Mouse (Mus musculus) limb, embryonic 10.5 days (tissue): ENCODE data around the gene Mn1. TPM values are rescaled to one million over a fixed set of nuclear protein-coding genes. Genes with fewer than 3 reads are reported as not detected.

Experiments used
- DNase-seq: peaks from one replicate; pipeline ENCODE4 v3.0.0-alpha.2; 2017; ENCODE audit warnings: low spot score
- H3K27ac ChIP-seq: fragments of 300-500 bp; sonication (generic); 2 replicates; pipeline ENCODE4 v1.5.1; 2016; ENCODE audit warnings: mild to moderate bottlenecking
- H3K27me3 ChIP-seq: fragments of 300-500 bp; sonication (generic); 2 replicates; pipeline ENCODE4 v1.6.1; 2016; ENCODE audit warnings: low read depth, mild to moderate bottlenecking; ENCODE audit not compliant: poor library complexity, severe bottlenecking
- H3K36me3 ChIP-seq: fragments of 300-500 bp; sonication (generic); 2 replicates; pipeline ENCODE4 v1.6.1; 2016; ENCODE audit warnings: mild to moderate bottlenecking, moderate library complexity
- H3K4me1 ChIP-seq: fragments of 300-500 bp; sonication (generic); 2 replicates; pipeline ENCODE4 v1.6.1; 2016
- H3K4me3 ChIP-seq: fragments of 300-500 bp; sonication (generic); 2 replicates; pipeline ENCODE4 v1.5.1; 2016; ENCODE audit warnings: mild to moderate bottlenecking, moderate library complexity
- H3K9me3 ChIP-seq: fragments of 300-500 bp; sonication (generic); replicated peaks from 2 replicates; pipeline ENCODE4 v1.6.1; 2016; ENCODE audit warnings: mild to moderate bottlenecking
- WGBS: fragments of 180-500 bp; shearing (Covaris S2); methylation state at CpG from one replicate; pipeline ENCODE4 v1.1.7; 2016; 5-methylcytosine and 5-hydroxymethylcytosine counted together
- polyA plus RNA-seq: library from polyadenylated mRNA; unstranded; fragments of >200 nt; fragmentation: Nextera tagmentation; extraction: Ambion mirVana; gene quantifications from 2 replicates; pipeline ENCODE4 v1.2.1, GENCODE M21; 2016

The Mn1 gene
- polyA plus RNA-seq, 1 experiment from 2014 or later, result 13.1 TPM

DNA sequence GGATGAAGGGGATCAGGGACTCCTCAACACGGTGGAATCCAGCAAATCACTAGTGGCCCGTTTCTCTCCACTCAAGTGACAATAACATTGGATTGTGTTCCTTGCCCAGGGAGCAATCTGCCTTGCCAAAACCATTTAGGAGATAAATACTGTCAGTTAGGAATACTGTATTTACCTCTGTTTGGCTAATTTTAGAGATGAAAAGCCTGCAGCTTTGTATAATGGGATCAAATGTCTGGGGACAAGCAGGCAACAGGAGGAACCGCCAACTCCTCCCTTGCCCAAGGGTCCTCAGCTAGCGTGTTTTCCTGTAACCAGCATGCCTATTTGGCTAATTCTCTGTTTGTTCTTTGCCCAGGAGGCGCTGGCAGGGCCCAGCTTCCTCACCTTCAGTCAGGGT is 9.1 kb downstream of the Mn1 start:
- Histone ChIP-seq H3K9me3 (no peaks in the 10 kb centered on the region), H3K4me3 (no peak overlapping the region), H3K4me1 (peaks cover 18% of the 10 kb centered on the region), H3K27ac (no peak overlapping the region), H3K36me3 (peaks cover 17% of the 10 kb centered on the region), H3K27me3 (peaks cover 86% of the 10 kb centered on the region)
- DNase-seq, result no peak
- WGBS, result 71% methylated on average over 5 of the region's 5 CpGs

DNA sequence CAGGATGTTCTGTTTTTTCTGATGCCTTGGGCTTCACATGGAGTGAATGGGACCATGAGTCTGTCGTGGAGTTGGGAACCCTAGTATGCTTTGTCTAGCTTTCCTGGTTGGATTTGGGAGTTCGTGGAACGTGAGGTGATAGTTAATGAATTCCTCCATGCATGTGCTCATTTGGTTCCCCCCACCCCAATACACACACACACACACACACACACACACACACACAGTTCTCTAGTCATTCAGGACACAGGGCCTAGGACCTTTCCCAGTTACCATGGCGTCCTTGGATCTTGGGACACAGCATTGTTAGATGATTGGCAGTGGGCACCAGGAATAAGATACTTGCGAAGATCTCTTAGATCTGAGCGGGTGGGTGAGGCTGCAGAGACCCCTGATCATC is 11.7 kb downstream of the Mn1 start:
- no peak for DNase-seq
- WGBS, result 87% methylated on average over 6 of the region's 6 CpGs
- H3K27ac ChIP-seq, result no peak overlapping the region
- no peak overlapping the region for H3K4me3 ChIP-seq
- 0 out of 2 replicates have a peak, but pooled peaks cover 8% of the 10 kb centered on the region for H3K36me3 ChIP-seq
- H3K27me3 ChIP-seq, result peaks cover 70% of the 10 kb centered on the region
- H3K4me1 ChIP-seq, result peaks cover 13% of the 10 kb centered on the region
- no peaks in the 10 kb centered on the region for H3K9me3 ChIP-seq

DNA sequence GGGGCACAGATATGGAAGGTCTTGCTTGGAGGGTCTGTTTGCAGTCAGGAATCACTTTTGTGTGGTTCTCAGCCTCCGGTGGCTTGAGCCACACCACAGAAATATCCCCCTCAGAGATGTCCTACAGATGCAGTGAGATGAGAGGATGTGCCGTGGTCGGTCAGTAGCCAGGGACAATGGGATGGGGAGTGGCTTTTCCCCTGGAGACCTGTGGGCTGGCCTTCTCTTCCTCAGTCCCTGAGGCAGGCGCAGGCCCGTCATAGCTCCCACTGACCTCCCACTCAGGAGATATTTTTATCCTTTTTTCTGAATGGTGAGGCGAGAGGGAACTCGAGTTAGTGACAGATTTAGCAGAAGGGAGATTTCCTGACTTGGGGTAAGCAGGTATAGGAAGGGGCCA is 12.6 kb downstream of the Mn1 start:
- Histone ChIP-seq H3K27me3 (peaks cover 70% of the 10 kb centered on the region), H3K4me1 (peaks cover 21% of the 10 kb centered on the region), H3K4me3 (no peak overlapping the region), H3K27ac (0 out of 2 replicates have a peak overlapping the region, but pooled peaks have one; percentile 2), H3K36me3 (0 out of 2 replicates have a peak, but pooled peaks cover 8% of the 10 kb centered on the region), H3K9me3 (no peaks in the 10 kb centered on the region)
- WGBS, result 76% methylated on average over 7 of the region's 7 CpGs
- no peak for DNase-seq

DNA sequence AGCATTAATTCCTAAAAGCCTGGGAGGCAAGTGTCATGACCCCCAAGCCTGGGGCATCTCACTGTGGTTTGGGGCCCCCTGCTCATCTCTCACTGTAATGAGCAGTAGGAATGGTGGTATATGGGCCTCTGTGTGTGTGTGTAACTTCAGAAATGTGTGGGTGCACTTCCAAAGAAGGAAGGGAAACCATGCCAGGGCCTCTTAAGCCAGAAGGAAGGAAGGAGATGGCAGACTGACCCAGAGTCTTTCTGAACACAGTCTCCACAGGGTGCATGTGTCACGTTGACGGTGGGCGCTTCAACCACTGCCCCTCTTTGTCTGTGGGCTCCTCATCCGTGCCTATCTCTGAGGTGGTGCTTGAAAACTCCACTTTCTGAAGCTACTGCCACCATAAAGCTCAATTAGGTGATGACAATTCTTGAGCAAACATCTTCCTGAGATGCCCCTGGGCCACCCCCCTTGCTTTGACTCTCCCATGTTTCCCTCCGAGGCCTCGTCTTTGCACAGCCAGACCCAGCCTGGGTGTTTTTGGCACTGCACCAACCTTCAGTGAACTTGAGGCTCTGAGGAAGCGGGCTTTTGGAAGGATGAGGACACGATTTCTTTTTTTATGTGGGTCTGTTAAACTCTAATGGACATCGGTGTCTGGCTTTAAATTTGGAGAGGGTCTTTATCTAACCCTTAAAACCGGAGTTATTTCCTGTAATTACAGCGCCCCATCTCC is 14.0 kb downstream of the Mn1 start:
- WGBS, result 83% methylated on average over 11 of the region's 11 CpGs
- Histone ChIP-seq H3K27me3 (peaks cover 70% of the 10 kb centered on the region), H3K4me3 (no peak overlapping the region), H3K4me1 (peaks cover 19% of the 10 kb centered on the region), H3K36me3 (0 out of 2 replicates have a peak, but pooled peaks cover 5% of the 10 kb centered on the region), H3K27ac (no peak overlapping the region), H3K9me3 (no peaks in the 10 kb centered on the region)
- no peak for DNase-seq

DNA sequence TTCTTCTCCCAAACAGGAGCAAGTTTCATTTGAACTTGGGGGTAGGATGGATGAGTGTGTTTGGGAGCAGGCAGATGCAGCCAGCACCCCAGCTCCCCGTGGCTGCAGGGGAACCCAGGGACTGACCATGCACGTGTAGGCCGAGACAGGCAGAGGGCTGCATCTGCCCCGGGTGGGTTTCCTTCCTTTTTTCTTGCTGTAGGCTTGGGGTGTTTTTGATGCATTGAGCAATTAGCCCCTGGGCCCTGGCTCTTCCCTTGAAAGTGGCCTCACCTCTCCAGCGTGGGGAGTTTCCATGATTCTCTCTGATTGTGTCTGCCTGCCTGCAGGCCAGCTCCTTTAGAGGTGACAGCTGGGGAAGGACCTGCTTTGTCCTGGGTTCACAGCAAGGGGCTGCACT is 15.7 kb downstream of the Mn1 start:
- H3K27me3 ChIP-seq, result peaks cover 61% of the 10 kb centered on the region
- no peak for DNase-seq
- 0 out of 2 replicates have a peak, but pooled peaks cover under 1% of the 10 kb centered on the region for H3K36me3 ChIP-seq
- no peaks in the 10 kb centered on the region for H3K9me3 ChIP-seq
- H3K27ac ChIP-seq, result no peak overlapping the region
- no peak overlapping the region for H3K4me3 ChIP-seq
- WGBS, result 46% methylated on average over 5 of the region's 5 CpGs
- H3K4me1 ChIP-seq, result peaks cover 27% of the 10 kb centered on the region

DNA sequence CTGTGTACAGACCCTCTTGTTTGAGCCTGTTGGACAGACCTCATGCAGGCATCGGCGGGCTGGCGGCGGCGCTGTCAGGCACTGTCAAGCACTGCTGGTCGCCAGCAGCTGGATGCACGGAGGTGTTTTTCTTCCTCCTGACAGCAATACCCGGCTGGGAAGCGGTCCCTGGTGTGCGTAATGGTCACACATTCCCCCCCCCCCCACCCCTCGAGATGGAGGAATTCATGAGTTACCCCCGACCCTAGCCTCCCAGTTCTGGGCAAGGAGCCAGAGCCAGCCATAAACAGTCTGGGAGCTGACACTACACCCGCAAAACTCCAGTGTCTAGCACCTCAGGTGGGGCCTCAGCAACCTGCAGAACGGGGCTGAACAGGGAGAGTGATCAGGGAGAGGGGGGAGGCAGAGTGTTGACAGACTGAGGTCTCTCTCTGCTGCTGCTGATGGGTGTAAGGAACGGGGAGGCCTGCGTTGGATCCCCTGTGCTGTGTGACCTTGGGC is 17.2 kb downstream of the Mn1 start:
- no peak for DNase-seq
- Histone ChIP-seq H3K27me3 (peaks cover 47% of the 10 kb centered on the region), H3K9me3 (no peaks in the 10 kb centered on the region), H3K4me3 (no peak overlapping the region), H3K27ac (no peak overlapping the region), H3K4me1 (peaks cover 36% of the 10 kb centered on the region), H3K36me3 (no peaks in the 10 kb centered on the region)
- WGBS, result 42% methylated on average over 16 of the region's 16 CpGs

DNA sequence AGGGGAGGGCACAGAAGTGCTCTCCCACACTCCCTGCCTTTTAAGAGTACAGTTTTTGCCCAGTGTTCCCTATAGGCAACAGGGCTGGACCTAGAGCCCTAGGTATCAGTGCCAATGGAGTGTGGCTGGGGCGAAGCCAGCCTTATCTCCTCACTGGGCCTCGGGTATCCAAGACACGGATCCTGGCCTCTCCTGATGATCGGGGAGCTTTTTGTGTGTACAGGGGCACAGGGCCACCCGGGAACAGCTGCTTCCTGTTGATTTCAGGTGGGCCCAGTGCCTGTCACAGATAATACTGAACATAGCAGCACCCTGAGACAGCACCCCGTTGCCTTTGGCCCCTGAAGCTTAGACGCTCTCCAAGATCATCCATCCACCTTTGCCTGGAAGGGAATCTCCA is 19.1 kb downstream of the Mn1 start:
- no peak overlapping the region for H3K27ac ChIP-seq
- 87% methylated on average over 7 of the region's 7 CpGs for WGBS

DNA sequence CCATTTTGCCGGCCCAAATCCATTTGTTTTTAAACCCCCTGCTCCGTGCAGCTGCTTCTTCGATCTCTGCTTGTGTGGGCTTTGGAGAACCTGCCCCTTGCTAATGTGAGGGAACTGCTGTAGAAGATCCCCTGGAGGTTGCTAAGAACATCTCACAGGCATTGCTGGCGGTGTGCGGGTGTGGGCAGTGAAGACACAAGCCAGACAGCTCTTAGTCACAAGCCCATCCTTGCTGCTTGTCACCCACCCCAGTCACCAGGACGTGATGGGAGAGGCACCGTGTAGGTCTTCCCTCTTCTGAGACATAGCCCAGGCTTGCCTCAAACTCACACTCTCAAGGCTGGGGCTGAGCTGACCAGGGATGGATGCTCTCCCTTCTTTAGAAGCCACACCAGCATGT is 20.0 kb downstream of the Mn1 start:
- 0 out of 2 replicates have a peak, but pooled peaks cover 3% of the 10 kb centered on the region for H3K36me3 ChIP-seq
- H3K27ac ChIP-seq, result no peak overlapping the region
- no peak for DNase-seq
- H3K27me3 ChIP-seq, result peaks cover 34% of the 10 kb centered on the region
- H3K4me3 ChIP-seq, result no peak overlapping the region
- no peaks in the 10 kb centered on the region for H3K9me3 ChIP-seq
- H3K4me1 ChIP-seq, result peaks cover 37% of the 10 kb centered on the region
- 57% methylated on average over 7 of the region's 7 CpGs for WGBS

More for the DNA sequence above, 19.1 kb downstream of the Mn1 start:
- H3K9me3 ChIP-seq, result no peaks in the 10 kb centered on the region
- H3K4me1 ChIP-seq, result peaks cover 37% of the 10 kb centered on the region
- no peaks in the 10 kb centered on the region for H3K36me3 ChIP-seq
- peaks cover 34% of the 10 kb centered on the region for H3K27me3 ChIP-seq
- no peak overlapping the region for H3K4me3 ChIP-seq
- no peak for DNase-seq

DNA sequence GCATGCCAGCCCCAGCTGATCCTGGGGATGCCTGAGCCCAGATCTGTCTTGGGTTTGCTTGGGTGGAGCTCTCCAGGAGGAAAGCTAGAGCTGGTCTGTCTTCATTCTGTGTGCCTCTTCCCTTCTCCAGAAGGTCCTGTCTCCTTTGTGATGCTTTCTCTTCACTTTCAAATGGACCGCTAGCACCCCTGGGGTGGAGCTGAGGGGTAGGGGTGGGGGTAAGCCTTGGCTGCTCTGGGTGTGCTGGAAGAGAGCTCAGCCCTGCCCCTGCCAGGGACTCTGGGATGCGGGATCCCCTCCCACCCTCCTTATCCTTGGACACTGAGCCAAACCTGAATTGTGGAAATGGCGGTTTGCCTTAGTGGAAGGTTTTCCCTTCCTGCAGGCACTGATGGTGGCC is 21.2 kb downstream of the Mn1 start:
- Histone ChIP-seq H3K36me3 (peaks cover 6% of the 10 kb centered on the region; the same call in 1 of the 2 replicates), H3K4me1 (peaks cover 37% of the 10 kb centered on the region), H3K27me3 (peaks cover 30% of the 10 kb centered on the region), H3K4me3 (no peak overlapping the region), H3K9me3 (no peaks in the 10 kb centered on the region), H3K27ac (no peak overlapping the region)
- WGBS, result 74% methylated on average over 3 of the region's 3 CpGs
- no peak for DNase-seq

DNA sequence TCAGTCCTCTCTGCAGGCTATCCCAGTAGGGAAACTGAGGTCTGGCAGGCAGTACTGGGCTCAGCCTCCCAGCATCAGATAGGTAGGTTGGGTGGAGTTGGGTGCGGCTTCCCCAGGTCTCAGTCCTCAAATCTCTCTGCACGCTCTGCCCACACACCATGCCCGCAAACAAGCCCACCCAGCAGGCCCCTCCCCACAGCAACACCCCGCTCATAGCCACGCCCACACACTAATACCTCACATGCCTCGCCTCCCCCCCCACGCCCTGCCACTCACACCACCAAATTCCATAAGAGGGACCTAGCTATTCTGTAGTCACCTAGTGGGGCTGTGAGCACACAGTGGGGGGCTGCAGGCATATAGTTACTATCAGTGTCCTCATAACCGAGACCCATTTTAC is 21.7 kb downstream of the Mn1 start:
- H3K27me3 ChIP-seq, result peaks cover 25% of the 10 kb centered on the region
- H3K9me3 ChIP-seq, result no peaks in the 10 kb centered on the region
- WGBS, result 86% methylated on average over 8 of the region's 8 CpGs
- no peak overlapping the region for H3K4me3 ChIP-seq
- no peak for DNase-seq
- H3K27ac ChIP-seq, result no peak overlapping the region
- H3K36me3 ChIP-seq, result peaks cover 6% of the 10 kb centered on the region; the same call in 1 of the 2 replicates
- peaks cover 37% of the 10 kb centered on the region for H3K4me1 ChIP-seq

DNA sequence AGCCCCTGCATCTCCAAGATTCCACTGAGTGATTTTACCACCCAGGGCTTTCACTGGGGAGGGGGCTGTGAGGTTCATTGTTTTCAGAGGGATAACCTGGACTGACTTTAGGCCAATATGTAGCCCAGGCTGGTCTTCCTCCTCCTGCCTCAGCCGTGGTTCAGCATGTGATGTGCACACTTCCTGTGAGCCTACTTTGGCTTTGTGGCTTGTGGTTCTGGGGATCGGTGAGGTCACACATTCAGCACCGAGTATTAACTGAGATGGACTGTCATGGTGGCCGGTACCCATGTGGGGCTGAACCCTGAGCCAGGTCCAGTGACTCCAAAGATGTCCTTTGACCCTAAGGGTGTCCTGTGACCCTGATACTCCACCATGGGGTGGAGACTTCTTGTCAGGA is 23.1 kb downstream of the Mn1 start:
- no peak overlapping the region for H3K4me3 ChIP-seq
- no peak overlapping the region for H3K27ac ChIP-seq
- DNase-seq, result no peak
- WGBS, result 93% methylated on average over 4 of the region's 4 CpGs
- H3K27me3 ChIP-seq, result peaks cover 13% of the 10 kb centered on the region; the same call in 1 of the 2 replicates
- peaks cover 11% of the 10 kb centered on the region; the same call in 1 of the 2 replicates for H3K36me3 ChIP-seq
- peaks cover 27% of the 10 kb centered on the region for H3K4me1 ChIP-seq
- H3K9me3 ChIP-seq, result no peaks in the 10 kb centered on the region

DNA sequence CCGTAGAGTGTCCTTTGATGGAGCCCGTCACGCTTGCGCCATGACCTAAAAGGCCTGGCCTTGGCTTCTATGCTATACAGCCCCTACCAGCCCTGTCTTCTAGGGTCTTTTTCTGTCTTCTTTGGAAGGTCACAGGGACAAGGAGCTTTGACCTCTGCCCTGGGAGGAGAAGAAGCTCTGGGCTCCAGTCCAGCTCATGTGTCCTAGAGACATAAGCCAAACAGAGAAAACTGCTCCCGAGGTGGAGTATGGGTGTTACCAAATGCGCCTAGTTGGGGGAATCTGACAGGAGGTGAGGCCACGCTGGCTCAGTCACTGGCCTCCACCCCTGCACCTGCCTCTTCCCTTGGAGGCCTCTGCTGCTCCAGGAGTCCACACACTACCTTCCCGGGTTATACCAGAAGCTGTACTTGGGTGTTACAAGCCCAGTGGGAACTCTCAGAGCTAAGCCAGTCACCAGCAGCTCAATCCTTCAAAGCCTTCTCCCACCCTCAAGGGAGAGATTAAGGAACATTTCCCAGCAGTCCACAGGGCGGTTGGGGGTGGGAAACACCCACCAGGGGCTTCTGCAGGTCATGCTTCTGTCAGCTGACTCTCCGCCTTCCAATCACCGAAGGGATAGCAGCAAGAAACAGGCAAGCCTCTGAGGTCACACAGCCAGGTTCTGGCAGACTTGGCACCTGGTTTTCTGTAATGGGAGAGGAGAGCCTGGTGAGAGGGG is 25.1 kb downstream of the Mn1 start:
- Histone ChIP-seq H3K36me3 (peaks cover 14% of the 10 kb centered on the region; the same call in 1 of the 2 replicates), H3K4me3 (no peak overlapping the region), H3K4me1 (peaks cover 23% of the 10 kb centered on the region), H3K27me3 (peaks cover 3% of the 10 kb centered on the region; the same call in 1 of the 2 replicates), H3K9me3 (no peaks in the 10 kb centered on the region), H3K27ac (no peak overlapping the region)
- WGBS, result 75% methylated on average over 11 of the region's 11 CpGs
- no peak for DNase-seq

DNA sequence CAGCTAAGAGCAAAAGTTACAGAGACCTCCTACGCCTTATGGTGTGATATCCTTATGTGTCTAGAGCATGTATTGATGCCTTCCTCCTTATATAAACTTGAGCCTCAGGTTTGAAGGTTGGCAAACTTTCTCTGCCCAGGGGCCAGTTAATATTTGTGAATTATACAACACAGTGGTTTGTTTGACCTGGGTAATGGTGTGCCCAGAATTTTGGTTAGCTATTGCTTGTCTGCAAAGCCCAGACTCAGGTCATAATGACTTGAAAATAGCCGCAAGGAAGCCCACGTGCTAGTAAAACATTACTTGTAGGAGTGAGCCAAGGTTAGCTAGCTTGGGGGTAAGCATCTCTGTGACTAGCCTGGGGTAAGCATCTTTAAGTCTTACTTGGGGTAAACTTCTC is 26.5 kb downstream of the Mn1 start:
- WGBS, result 90% methylated on average over 3 of the region's 3 CpGs
- peaks cover 17% of the 10 kb centered on the region; the same call in 1 of the 2 replicates for H3K36me3 ChIP-seq
- peaks cover 11% of the 10 kb centered on the region for H3K4me1 ChIP-seq
- H3K4me3 ChIP-seq, result no peak overlapping the region
- no peak for DNase-seq
- H3K9me3 ChIP-seq, result no peaks in the 10 kb centered on the region
- no peak overlapping the region for H3K27ac ChIP-seq
- no peaks in the 10 kb centered on the region for H3K27me3 ChIP-seq
